Mouse (Mus musculus) hindbrain, embryonic 13.5 days (tissue): Measurements from ENCODE around the gene Cfap74. TPM values are rescaled to one million over a fixed set of nuclear protein-coding genes. Genes with fewer than 3 reads are reported as not detected.
A peak's percentile ranks its signal among the peaks of the same experiment; 100 is the strongest.

Experiments
- ATAC-seq: fragments of 200-750 bp; cut with Nextera tagmentation; 2 replicates; pipeline ENCODE4 v1.8.0; 2017; ENCODE audit warnings: moderate TSS enrichment; ENCODE audit not compliant: low FRiP score
- H3K27ac ChIP-seq: fragments of 300-500 bp; sonication (generic); 2 replicates; pipeline ENCODE4 v1.5.1; 2015; ENCODE audit warnings: inconsistent platforms, mild to moderate bottlenecking, moderate library complexity
- H3K27me3 ChIP-seq: fragments of 300-500 bp; sonication (generic); 2 replicates; pipeline ENCODE4 v1.6.1; 2015; ENCODE audit warnings: mild to moderate bottlenecking, inconsistent platforms
- H3K36me3 ChIP-seq: fragments of 300-500 bp; sonication (generic); 2 replicates; pipeline ENCODE4 v1.6.1; 2015; ENCODE audit warnings: mild to moderate bottlenecking, inconsistent platforms
- H3K4me1 ChIP-seq: fragments of 300-500 bp; sonication (generic); replicated peaks from 2 replicates; pipeline ENCODE4 v1.6.1; 2015; ENCODE audit warnings: inconsistent platforms
- H3K4me2 ChIP-seq: fragments of 300-500 bp; sonication (generic); 2 replicates; pipeline ENCODE4 v1.6.1; 2015; ENCODE audit warnings: inconsistent platforms, mild to moderate bottlenecking, moderate library complexity
- H3K4me3 ChIP-seq: fragments of 300-500 bp; sonication (generic); 2 replicates; pipeline ENCODE4 v1.5.1; 2015; ENCODE audit warnings: mild to moderate bottlenecking, inconsistent platforms
- H3K9ac ChIP-seq: fragments of 300-500 bp; sonication (generic); 2 replicates; pipeline ENCODE4 v1.6.1; 2015; ENCODE audit warnings: mild to moderate bottlenecking, inconsistent platforms
- H3K9me3 ChIP-seq: fragments of 300-500 bp; sonication (generic); 2 replicates; pipeline ENCODE4 v1.6.1; 2016; ENCODE audit warnings: inconsistent platforms
- WGBS: fragments of 180-500 bp; shearing (Covaris S2); methylation state at CpG from one replicate; pipeline ENCODE4 v1.1.7; 2015; 5-methylcytosine and 5-hydroxymethylcytosine counted together
- polyA plus RNA-seq: library from polyadenylated mRNA; unstranded; fragments of >200 nt; fragmentation: Nextera tagmentation; extraction: Ambion mirVana; gene quantifications from 2 replicates; pipeline ENCODE4 v1.2.1, GENCODE M21; 2015

Cfap74 gene
- polyA plus RNA-seq, 1 experiment from 2014 or later = 3.5 TPM

GRCm38 (mm10) chr4:155490990-155491504, 82.1 kb downstream of the Cfap74 start, which contains the start of gene Gnb1:
Gnb1 (plus strand) TSS chr4:155491361.
- Histone ChIP-seq H3K4me2 (peak within 1 kb of the TSS; percentile 82), H3K4me3 (peak within 1 kb of the TSS; percentile 99), H3K27me3 (no peaks in the 10 kb centered on the region), H3K9ac (peak within 1 kb of the TSS; percentile 100), H3K36me3 (no peaks in the 10 kb centered on the region), H3K27ac (peak within 1 kb of the TSS; percentile 97), H3K4me1 (peaks cover 51% of the 10 kb centered on the region), H3K9me3 (no peaks in the 10 kb centered on the region)
- WGBS = 0% methylated on average over 26 of the region's 60 CpGs
- peak; percentile 83 for ATAC-seq

DNA sequence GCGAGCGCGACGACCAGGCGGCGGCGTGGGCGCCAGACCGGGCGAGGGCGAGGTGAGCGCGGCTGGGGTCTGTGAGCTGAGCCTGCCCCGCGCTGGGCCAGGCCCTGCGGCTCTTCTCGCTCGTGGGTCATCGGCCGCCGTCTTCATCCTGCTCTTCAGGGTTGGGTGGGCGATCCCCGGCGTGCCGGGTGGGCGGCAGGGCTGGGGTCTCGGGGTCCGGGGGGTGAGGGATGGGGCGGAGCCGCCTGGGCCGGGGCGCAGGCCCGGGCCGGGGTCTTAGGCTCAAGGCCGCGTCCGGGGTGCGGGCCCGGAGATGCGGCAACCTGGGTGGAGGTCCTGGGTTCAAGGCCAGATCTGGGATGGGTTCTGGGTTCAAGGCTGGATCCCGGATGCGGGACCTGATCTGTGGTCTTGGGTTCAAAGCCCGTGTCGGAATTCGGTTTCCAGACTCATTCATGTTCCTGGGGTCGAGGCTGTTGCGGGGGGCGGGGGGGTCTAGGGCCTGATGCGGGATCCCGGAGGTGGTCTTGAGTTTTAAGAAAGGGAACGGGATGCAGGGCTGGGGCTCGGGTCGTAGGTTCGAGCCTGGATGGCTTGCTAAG, 82.6 kb downstream of the Cfap74 start:
- ATAC-seq = peak; percentile 59
- Histone ChIP-seq H3K4me2 (peak overlapping the region; percentile 82), H3K4me1 (peaks cover 51% of the 10 kb centered on the region), H3K27ac (peak overlapping the region; percentile 97), H3K4me3 (peak overlapping the region; percentile 99), H3K9ac (peak overlapping the region; percentile 100), H3K9me3 (no peaks in the 10 kb centered on the region), H3K27me3 (no peaks in the 10 kb centered on the region), H3K36me3 (no peaks in the 10 kb centered on the region)
- WGBS = 1% methylated on average over 42 of the region's 54 CpGs

- Histone ChIP-seq H3K4me3 (peak overlapping the region; percentile 99), H3K27ac (peak overlapping the region; percentile 97), H3K4me1 (peaks cover 51% of the 10 kb centered on the region), H3K4me2 (peak overlapping the region; percentile 82), H3K27me3 (no peaks in the 10 kb centered on the region), H3K9ac (peak overlapping the region; percentile 100), H3K36me3 (no peaks in the 10 kb centered on the region), H3K9me3 (no peaks in the 10 kb centered on the region)
- ATAC-seq = no peak
- under 1% methylated on average over 51 of the region's 51 CpGs for WGBS
Observed at GRCm38 (mm10) chr4:155492131-155492633, 83.2 kb downstream of the Cfap74 start.

DNA sequence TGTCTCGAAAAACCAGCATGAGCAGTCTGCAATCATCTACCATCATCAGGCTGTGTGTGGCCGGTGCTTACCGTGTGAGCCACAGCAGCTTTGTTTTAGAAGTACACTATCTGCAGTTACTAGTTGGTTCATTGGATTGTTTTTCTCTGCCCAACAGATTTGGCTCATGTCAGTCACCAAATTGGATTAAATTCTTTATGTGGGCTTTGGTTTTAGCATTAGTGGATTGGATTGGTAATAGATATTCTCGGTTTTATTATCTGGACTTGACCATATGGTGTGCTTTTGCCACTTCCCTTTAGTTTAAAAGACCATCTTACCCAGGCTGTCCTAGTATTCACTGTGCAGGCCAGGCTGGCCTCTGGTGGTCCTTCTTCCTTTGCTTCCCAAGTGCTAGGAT, 85.9 kb downstream of the Cfap74 start:
- no peak overlapping the region for H3K9ac ChIP-seq
- H3K4me1 ChIP-seq = peaks cover 38% of the 10 kb centered on the region
- no peak overlapping the region for H3K4me3 ChIP-seq
- peak overlapping the region; percentile 82; the same call in 1 of the 2 replicates for H3K4me2 ChIP-seq
- no peak for ATAC-seq
- H3K27ac ChIP-seq = no peak overlapping the region
- H3K36me3 ChIP-seq = no peaks in the 10 kb centered on the region
- no peaks in the 10 kb centered on the region for H3K27me3 ChIP-seq
- WGBS = 80% methylated on average over 4 of the region's 4 CpGs
- no peaks in the 10 kb centered on the region for H3K9me3 ChIP-seq

GRCm38 (mm10) chr4:155497963-155498362, 89.0 kb downstream of the Cfap74 start:
- ATAC-seq = no peak

DNA sequence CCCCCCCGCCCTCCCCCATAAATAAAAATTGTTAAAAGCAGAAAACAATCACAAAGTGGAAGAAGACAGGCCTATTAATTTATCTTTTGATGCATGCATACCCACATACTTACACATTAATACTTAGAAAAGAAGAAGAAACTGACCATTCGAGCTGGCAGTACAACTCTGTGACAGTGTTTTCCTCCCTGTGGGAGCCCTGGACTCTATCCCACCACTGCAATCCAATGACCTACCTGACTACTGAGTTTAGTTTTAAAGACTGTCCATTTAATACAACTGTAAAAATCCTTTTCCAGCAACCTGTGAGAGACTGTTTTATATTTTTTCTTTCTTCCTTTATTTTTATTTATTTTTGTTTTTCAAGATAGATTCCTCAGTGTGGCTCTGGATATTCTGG, 92.1 kb downstream of the Cfap74 start:
- WGBS = 75% methylated on average over 2 of the region's 2 CpGs
- no peak overlapping the region for H3K4me2 ChIP-seq
- H3K27me3 ChIP-seq = no peaks in the 10 kb centered on the region
- H3K27ac ChIP-seq = no peak overlapping the region
- no peak for ATAC-seq
- H3K9ac ChIP-seq = no peak overlapping the region
- H3K36me3 ChIP-seq = peaks cover 4% of the 10 kb centered on the region; the same call in 1 of the 2 replicates
- H3K4me1 ChIP-seq = peaks cover 38% of the 10 kb centered on the region
- no peak overlapping the region for H3K4me3 ChIP-seq
- no peaks in the 10 kb centered on the region for H3K9me3 ChIP-seq

More at GRCm38 (mm10) chr4:155497963-155498362, 89.0 kb downstream of the Cfap74 start:
- Histone ChIP-seq H3K27ac (no peak overlapping the region), H3K9me3 (no peaks in the 10 kb centered on the region), H3K9ac (no peak overlapping the region), H3K36me3 (peaks cover 4% of the 10 kb centered on the region; the same call in 1 of the 2 replicates), H3K4me1 (peaks cover 35% of the 10 kb centered on the region), H3K4me2 (no peak overlapping the region), H3K27me3 (no peaks in the 10 kb centered on the region), H3K4me3 (no peak overlapping the region)
- 83% methylated on average over 3 of the region's 3 CpGs for WGBS

GRCm38 (mm10) chr4:155505067-155505466, 96.1 kb downstream of the Cfap74 start:
- no peak for ATAC-seq
- no peaks in the 10 kb centered on the region for H3K9me3 ChIP-seq

DNA sequence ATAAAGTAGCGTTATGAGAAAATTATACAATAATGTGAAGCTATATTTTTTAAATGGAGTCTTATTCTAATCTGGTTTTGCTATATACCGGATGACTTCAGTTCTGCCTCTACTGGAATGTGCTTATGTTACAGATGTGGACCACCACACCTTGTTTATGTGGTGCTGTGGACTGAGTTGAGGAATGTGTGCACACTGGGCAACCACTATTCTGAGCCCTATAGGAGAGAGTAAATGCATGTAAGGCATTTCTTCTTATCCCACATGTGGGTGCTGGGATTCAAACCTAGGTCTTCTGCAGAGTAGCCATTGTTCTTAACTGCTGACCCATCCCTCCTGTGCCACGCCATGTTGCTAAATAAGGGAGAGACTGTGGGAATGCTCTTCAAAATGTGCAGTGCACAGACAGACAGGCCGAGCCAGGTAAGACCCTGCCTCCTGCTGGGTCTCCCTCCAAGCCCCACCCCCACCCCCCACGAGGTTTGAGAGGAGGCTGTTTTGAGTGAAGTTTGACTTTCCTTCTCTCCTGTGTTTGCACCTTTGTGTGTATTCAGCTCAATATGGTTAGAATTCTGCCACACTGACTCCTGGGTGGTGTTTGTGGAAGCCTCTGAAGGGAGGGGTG, 96.8 kb downstream of the Cfap74 start:
- peaks cover 4% of the 10 kb centered on the region; the same call in 1 of the 2 replicates for H3K36me3 ChIP-seq
- no peak overlapping the region for H3K4me3 ChIP-seq
- H3K4me1 ChIP-seq = peaks cover 48% of the 10 kb centered on the region
- H3K9me3 ChIP-seq = no peaks in the 10 kb centered on the region
- no peaks in the 10 kb centered on the region for H3K27me3 ChIP-seq
- WGBS = 84% methylated on average over 5 of the region's 5 CpGs
- H3K4me2 ChIP-seq = no peak overlapping the region
- H3K27ac ChIP-seq = no peak overlapping the region
- no peak overlapping the region for H3K9ac ChIP-seq
- no peak for ATAC-seq

More at GRCm38 (mm10) chr4:155505067-155505466, 96.1 kb downstream of the Cfap74 start:
- Histone ChIP-seq H3K4me3 (no peak overlapping the region), H3K9ac (no peak overlapping the region), H3K27me3 (no peaks in the 10 kb centered on the region), H3K27ac (peak overlapping the region; percentile 1; the same call in 1 of the 2 replicates), H3K4me1 (peaks cover 43% of the 10 kb centered on the region), H3K36me3 (peaks cover 4% of the 10 kb centered on the region; the same call in 1 of the 2 replicates), H3K4me2 (no peak overlapping the region)
- 75% methylated on average over 8 of the region's 8 CpGs for WGBS

DNA sequence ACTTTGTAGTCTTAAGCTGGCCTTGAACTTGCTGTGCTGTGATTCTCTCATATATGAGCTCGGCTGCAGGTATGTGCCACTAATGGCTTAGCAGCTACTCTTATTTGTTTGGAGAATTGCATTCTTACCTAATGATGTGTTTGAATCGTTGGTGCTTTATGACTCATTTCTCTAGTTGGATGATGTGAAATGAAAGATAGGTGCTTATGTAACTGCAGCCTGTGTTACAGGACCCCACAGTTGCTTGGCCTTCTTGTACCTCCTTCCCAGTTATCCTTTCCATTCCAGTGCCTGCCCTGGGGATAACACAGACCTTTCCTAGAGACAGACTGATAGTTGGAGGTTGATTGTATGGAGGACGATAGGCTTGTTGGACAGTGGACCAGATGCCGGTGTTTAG, 99.6 kb downstream of the Cfap74 start:
- no peak for ATAC-seq
- no peak overlapping the region for H3K27ac ChIP-seq
- peaks cover 41% of the 10 kb centered on the region for H3K4me1 ChIP-seq
- H3K4me3 ChIP-seq = no peak overlapping the region
- no peaks in the 10 kb centered on the region for H3K9me3 ChIP-seq
- H3K9ac ChIP-seq = no peak overlapping the region
- no peaks in the 10 kb centered on the region for H3K27me3 ChIP-seq
- 94% methylated on average over 4 of the region's 4 CpGs for WGBS
- no peak overlapping the region for H3K4me2 ChIP-seq
- H3K36me3 ChIP-seq = no peaks in the 10 kb centered on the region

DNA sequence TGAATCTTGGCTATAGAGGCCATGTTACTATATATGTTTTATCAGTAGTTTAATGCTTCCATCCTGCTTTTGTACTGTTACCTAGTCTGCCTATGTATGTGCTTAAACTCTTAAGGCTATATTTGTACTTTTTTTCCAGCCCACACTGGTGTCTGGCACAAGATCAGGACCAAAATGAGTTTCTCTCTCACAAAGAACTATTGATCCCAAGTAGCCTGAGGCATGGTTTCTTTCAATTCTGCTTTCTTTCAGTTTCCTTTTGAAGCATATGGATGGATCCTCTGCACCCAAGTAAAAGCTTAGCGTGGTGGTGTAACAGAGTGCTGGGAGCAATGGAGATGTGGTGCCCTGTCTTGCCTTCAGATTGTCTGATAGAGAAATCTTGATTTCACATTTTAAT, 102.0 kb downstream of the Cfap74 start:
- Histone ChIP-seq H3K9ac (no peak overlapping the region), H3K4me1 (peaks cover 21% of the 10 kb centered on the region), H3K9me3 (no peaks in the 10 kb centered on the region), H3K36me3 (no peaks in the 10 kb centered on the region), H3K4me3 (no peak overlapping the region), H3K27me3 (no peaks in the 10 kb centered on the region), H3K4me2 (no peak overlapping the region), H3K27ac (no peak overlapping the region)
- ATAC-seq = no peak
- 78% methylated on average over 1 of the region's 1 CpGs for WGBS

GRCm38 (mm10) chr4:155514810-155515209, 105.8 kb downstream of the Cfap74 start:
- no peak overlapping the region for H3K4me2 ChIP-seq
- ATAC-seq = no peak

More at GRCm38 (mm10) chr4:155514810-155515209, 105.8 kb downstream of the Cfap74 start:
- WGBS = 74% methylated on average over 2 of the region's 2 CpGs
- H3K27ac ChIP-seq = no peak overlapping the region
- peaks cover 11% of the 10 kb centered on the region for H3K4me1 ChIP-seq
- H3K9ac ChIP-seq = no peak overlapping the region
- H3K27me3 ChIP-seq = no peaks in the 10 kb centered on the region
- no peaks in the 10 kb centered on the region for H3K9me3 ChIP-seq
- peaks cover 7% of the 10 kb centered on the region; the same call in 1 of the 2 replicates for H3K36me3 ChIP-seq
- H3K4me3 ChIP-seq = no peak overlapping the region
